Comparison of ENCODE assay signal across 7 mouse cellular contexts in genomic region chr9:118606817-118607371, GRCm38 (mm10). TPM values are rescaled to one million over a fixed set of nuclear protein-coding genes. Genes with fewer than 3 reads are reported as not detected.
DNase-seq lines count a peak whose midpoint lies in the region; ATAC-seq and TF ChIP-seq lines count a peak whose summit lies in the region.

No protein-coding gene starts in this region.

- H3K4me2 ChIP-seq in embryonic facial prominence, embryonic 14.5 days (ENCODE audit: low read depth, low read length), result peak overlapping the region; percentile 88
- H3K4me2 ChIP-seq in liver, embryonic 11.5 days, result peak overlapping the region; percentile 72

- peak overlapping the region; percentile 57 for H3K27ac ChIP-seq in embryonic facial prominence, embryonic 14.5 days (replicated peaks; ENCODE audit: low read depth, low read length)
- H3K27ac ChIP-seq in liver, embryonic 11.5 days (ENCODE audit: low read depth, low read length), result no peak overlapping the region
- no peak overlapping the region for H3K27ac ChIP-seq in olfactory bulb, adult 2 months (ENCODE audit: insufficient read depth, low read depth, low read length)

- H3K9ac ChIP-seq in embryonic facial prominence, embryonic 14.5 days (ENCODE audit: low read depth, low read length), result peak overlapping the region; percentile 92
- H3K9ac ChIP-seq in liver, embryonic 11.5 days (ENCODE audit: low read depth, low read length), result peak overlapping the region; percentile 61

- intact Hi-C loops in heart, postnatal 36 days (cut with DNase I), result loop anchor here (1.0 to 5.0 kb wide), 5 partner anchors 78 to 301 kb away; no protein-coding TSS in a partner anchor

- peak; percentile 42 for ATAC-seq in embryonic facial prominence, embryonic 14.5 days (ENCODE audit: low read depth)
- no peak; the same call in 1 of the 2 replicates for ATAC-seq in liver, embryonic 11.5 days (replicated peaks; ENCODE audit: low FRiP score)

- H3K9me3 ChIP-seq in embryonic facial prominence, embryonic 14.5 days (ENCODE audit: control insufficient read depth, low read length), result no peaks in the 10 kb centered on the region
- no peaks in the 10 kb centered on the region for H3K9me3 ChIP-seq in liver, embryonic 11.5 days (ENCODE audit: control insufficient read depth, low read length)

- DNase-seq in thymus, postnatal 0 days (ENCODE audit: low spot score), result peak; percentile 20
- DNase-seq in thymus, postnatal 25 days, result no peak
- no peak for DNase-seq in embryonic facial prominence, embryonic 14.5 days (ENCODE audit: low spot score)
- DNase-seq in heart, postnatal 36 days, result peak; percentile 48 to 67
- DNase-seq in liver, embryonic 11.5 days (ENCODE audit: low spot score), result peak; percentile 61
- no peak for DNase-seq in layer of hippocampus, postnatal 14 days (ENCODE audit: low spot score in 2 of 2)

- H3K27me3 ChIP-seq in embryonic facial prominence, embryonic 14.5 days (replicated peaks; ENCODE audit: control insufficient read depth, insufficient read depth, low read length), result no peaks in the 10 kb centered on the region
- H3K27me3 ChIP-seq in liver, embryonic 11.5 days (replicated peaks; ENCODE audit: control insufficient read depth, insufficient read depth, low read length), result peaks cover 23% of the 10 kb centered on the region

- TF ChIP-seq CTCF in olfactory bulb, adult 2 months (IDR thresholded peaks at IDR 0.05; ENCODE audit: insufficient read depth, low read depth, low read length), result no peak

- peak overlapping the region; percentile 73 for H3K4me3 ChIP-seq in embryonic facial prominence, embryonic 14.5 days (ENCODE audit: low read depth, low read length)
- peak overlapping the region; percentile 59 for H3K4me3 ChIP-seq in liver, embryonic 11.5 days (ENCODE audit: low read depth, low read length)
- H3K4me3 ChIP-seq in olfactory bulb, adult 2 months (ENCODE audit: insufficient read depth, low read depth, low read length), result peak overlapping the region; percentile 67

- no peak for TF ChIP-seq POLR2A in olfactory bulb, adult 2 months (IDR thresholded peaks at IDR 0.05; ENCODE audit: insufficient read depth, low read depth, low read length)

- H3K4me1 ChIP-seq in embryonic facial prominence, embryonic 14.5 days (ENCODE audit: control insufficient read depth, insufficient read depth, low read length), result peaks cover 20% of the 10 kb centered on the region
- 0 out of 2 replicates have a peak, but pooled peaks cover 2% of the 10 kb centered on the region for H3K4me1 ChIP-seq in liver, embryonic 11.5 days (replicated peaks; ENCODE audit: control insufficient read depth, insufficient read depth, low read length)
- peaks cover 11% of the 10 kb centered on the region for H3K4me1 ChIP-seq in olfactory bulb, adult 2 months (ENCODE audit: control insufficient read depth, insufficient read depth, low read length)

- 0% methylated on average over 18 of the region's 68 CpGs for WGBS in embryonic facial prominence, embryonic 14.5 days
- WGBS in liver, embryonic 11.5 days, result under 1% methylated on average over 61 of the region's 68 CpGs
- 1% methylated on average over 67 of the region's 68 CpGs for WGBS in olfactory bulb, adult 2 months

- H3K36me3 ChIP-seq in embryonic facial prominence, embryonic 14.5 days (ENCODE audit: control insufficient read depth, insufficient read depth, low read length), result no peaks in the 10 kb centered on the region
- H3K36me3 ChIP-seq in liver, embryonic 11.5 days (ENCODE audit: control insufficient read depth, insufficient read depth, low read length), result no peaks in the 10 kb centered on the region

RNA-seq across cellular contexts. Expression of gene Itga9, which starts 0.4 kb away (rescaled TPM):
- polyA plus RNA-seq in thymus, postnatal 0 days (2015; fragmentation: Nextera tagmentation; extraction: Ambion mirVana), result 1.9 and 3.3 TPM in 2 replicates
- 13.7 TPM in 2 replicates for polyA plus RNA-seq in embryonic facial prominence, embryonic 14.5 days (2014; fragmentation: Nextera tagmentation; extraction: Ambion mirVana)
- 10 to 100 TPM; 49.5 to 60.2 TPM for total RNA-seq in heart, postnatal 36 days (2021)
- polyA plus RNA-seq in liver, embryonic 11.5 days (2014; fragmentation: Nextera tagmentation; extraction: Ambion mirVana), result 6.2 and 7.0 TPM in 2 replicates
- not detected in 2 replicates for polyA plus RNA-seq in olfactory bulb, adult 2 months (2012; ENCODE audit: insufficient read depth, insufficient read length, low replicate concordance, missing spikeins)
- total RNA-seq in layer of hippocampus, postnatal 14 days (2021), result 10 to 100 TPM in 1 of 2 experiments, 1 to 10 TPM in 1; 6.1 to 11.2 TPM

Comparison
In these comparisons a context has a peak if more than half of its experiments do, and no peak if none do; other contexts are left out.
1. DNase-seq: peak in thymus, postnatal 0 days (single experiment), heart, postnatal 36 days (2 of 2) and liver, embryonic 11.5 days (single experiment); none in thymus, postnatal 25 days (single experiment), embryonic facial prominence, embryonic 14.5 days (single experiment) and layer of hippocampus, postnatal 14 days (0 of 2).
2. Peak in every context shown above with its lines, with median percentiles within 50 percentile points of each other: H3K4me3 ChIP-seq.